Mouse (Mus musculus) lung, postnatal 0 days (tissue): ENCODE measurements at regions not wholly inside any gene's neighbourhood (a gene's known extent, or its start where the extent isn't known, plus 50 kb on each side); places are given as distances from the start of the nearest gene placed in this dataset.

Experiments used
- CTCF ChIP-seq: IDR thresholded peaks from 2 replicates; pipeline ENCODE4 v1.5.1; 2016; ENCODE audit warnings: antibody characterized with exemption, mild to moderate bottlenecking
- EP300 ChIP-seq: IDR thresholded peaks from 2 replicates; pipeline ENCODE4 v1.6.1; 2016; ENCODE audit warnings: antibody characterized with exemption, mild to moderate bottlenecking, control low read depth

GRCm38 (mm10) chr2:138675229-138676065, 419.1 kb downstream of the Btbd3 start:
- TF ChIP-seq CTCF: no peak
- TF ChIP-seq EP300: peak; percentile 24; the same call in 1 of the 2 replicates
